Mouse (Mus musculus) megakaryocyte, adult 5-6 weeks (primary cell): ENCODE results near the gene Nop9. TPM values are rescaled to one million over a fixed set of nuclear protein-coding genes. Genes with fewer than 3 reads are reported as not detected.
A peak's percentile ranks its signal among the peaks of the same experiment; 100 is the strongest.

Experiments
- ATAC-seq: 2 replicates; pipeline ENCODE4 v1.8.0; 2016; ENCODE audit warnings: mild to moderate bottlenecking, inconsistent platforms; ENCODE audit not compliant: poor library complexity, severe bottlenecking
- total RNA-seq, 2 experiments: library from RNA; stranded (forward) in 1 of 2; stranded (reverse) in 1 of 2; fragments of 153-499, 151-499 nt in 1 of 2; fragments of 221-1000, 200-1000 nt in 1 of 2; gene quantifications; 2 replicates each; pipeline versions ENCODE4 v1.2.3 to v1.2.4; 2015 to 2017

Gene Nop9
- total RNA-seq, 2 experiments from 2014 or later = 10.4 to 11.7 TPM

DNA sequence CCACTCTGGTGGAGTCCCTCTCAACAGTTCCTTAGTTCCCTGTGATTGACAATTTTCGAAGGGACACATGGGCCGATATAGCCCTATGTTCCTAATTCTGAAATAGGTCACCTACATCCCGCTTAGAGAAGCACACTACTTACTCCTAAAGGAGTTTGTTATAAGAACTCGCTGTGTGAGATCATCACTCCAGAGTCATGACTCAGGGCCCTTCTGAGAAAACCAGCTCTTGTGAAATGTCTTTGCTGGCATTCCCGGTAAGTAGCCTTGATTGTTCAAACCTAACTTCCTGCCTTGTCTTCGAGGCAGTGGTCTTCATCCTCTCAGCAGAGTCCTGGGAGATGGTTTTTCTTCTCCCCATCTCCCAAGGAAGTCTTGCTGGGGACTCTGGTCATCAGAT, 23.1 kb downstream of the Nop9 start:
- ATAC-seq = no peak

DNA sequence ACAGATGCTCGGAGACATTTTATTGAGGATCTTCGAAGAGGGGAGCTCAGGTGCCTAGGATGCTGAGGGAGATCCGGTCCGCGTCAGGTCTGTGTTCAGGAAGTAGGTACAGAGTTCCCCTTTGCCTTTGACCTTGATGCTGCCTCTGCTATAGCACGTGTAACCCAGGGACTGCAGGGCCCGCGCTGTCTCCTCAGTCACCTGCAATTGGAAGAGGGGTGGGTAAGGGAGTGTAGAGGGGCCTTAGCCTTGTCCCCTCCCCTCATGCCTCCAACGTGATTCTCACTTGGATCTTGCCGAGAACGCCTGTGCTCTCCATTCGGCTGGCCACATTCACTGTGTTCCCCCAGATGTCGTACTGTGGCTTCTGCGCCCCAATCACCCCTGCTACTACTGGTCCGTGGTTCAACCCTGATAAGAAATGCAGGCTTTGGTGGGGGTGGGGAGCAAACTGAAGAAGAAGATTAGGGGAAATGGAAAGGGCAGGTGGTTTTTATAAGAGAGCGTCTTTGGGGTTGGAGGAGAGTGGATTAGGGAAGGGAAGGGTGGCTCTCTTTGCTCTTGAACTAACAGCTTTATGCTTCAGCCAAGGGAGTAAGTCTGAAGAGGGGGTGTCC, 23.7 kb downstream of the Nop9 start:
- ATAC-seq = no peak

DNA sequence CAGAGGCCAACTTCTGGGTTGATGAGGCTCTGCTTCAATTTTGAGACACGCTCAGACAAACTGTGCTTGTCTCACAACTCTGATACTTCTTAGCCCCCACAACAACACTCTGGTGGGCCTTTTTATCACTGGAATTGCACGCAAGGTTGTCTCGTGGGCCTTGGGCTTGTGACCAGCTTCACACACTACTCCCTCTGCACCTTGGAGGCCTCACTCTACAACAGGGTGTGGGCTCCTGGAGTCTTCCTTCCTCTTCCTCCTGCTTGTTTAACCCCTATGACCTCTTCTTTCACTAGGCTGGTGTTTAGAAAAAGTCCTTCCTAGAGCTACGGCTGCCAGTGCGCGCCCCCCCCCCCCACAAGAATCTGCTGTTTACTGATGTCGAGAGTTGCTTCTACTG, 31.2 kb downstream of the Nop9 start:
- no peak for ATAC-seq

DNA sequence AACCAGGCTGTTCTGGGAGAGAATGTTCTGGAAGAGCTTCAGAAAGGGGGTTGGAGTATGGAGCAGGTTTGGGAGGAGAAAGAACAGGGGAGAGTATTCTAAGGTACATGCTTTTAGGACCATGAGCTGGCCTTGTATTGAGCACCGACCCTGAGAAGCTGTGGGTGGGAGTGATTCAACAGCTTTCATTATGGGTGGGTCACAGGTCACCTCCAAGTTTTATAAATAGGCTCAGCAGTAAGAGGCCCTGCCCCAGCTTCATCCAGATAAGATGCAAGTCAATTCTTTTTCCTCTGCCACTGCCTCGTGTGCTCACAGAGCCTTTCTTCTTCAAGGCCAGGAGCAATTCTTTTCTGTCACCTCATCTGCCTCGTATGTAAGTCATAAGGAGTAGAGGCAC, 31.7 kb downstream of the Nop9 start:
- no peak for ATAC-seq

DNA sequence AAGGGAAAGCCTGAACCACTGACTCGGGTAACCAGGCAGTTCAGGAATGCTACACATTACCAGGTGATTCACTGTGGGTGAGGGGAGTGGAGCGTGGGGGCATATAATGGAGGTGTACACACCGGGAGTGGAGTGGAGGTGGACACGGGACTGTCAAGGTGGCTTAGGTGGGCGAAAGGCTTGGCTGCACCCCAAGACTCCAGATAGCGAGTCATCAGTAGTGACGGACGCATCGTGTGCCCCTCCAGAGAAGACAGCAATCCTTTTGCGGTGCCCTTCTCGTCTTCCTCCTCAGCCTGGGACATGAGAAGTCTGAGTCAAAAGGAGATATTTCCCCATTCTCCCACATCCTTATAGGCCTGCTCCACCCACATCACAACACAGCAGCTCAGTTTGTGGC, 32.3 kb downstream of the Nop9 start:
- peak; percentile 43; the same call in 1 of the 2 replicates for ATAC-seq

DNA sequence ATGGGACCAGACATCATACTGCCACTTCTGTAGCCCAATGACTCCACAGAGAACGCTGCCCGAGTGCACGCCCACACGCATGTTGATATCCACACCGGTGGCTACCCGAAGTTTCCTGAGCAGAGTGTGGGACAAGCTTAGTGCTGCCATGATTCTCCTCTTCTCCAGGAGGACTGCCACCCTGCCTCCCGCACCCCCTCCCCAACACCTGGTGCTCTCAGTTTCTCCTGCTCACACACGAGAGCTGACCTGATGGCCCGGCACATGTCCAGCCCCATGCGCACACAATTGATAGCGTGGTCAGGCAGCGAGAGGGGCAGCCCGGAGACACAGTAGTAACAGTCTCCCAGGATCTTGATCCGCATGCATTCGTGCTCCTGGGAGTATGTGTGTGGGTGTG, 33.2 kb downstream of the Nop9 start:
- ATAC-seq = no peak

DNA sequence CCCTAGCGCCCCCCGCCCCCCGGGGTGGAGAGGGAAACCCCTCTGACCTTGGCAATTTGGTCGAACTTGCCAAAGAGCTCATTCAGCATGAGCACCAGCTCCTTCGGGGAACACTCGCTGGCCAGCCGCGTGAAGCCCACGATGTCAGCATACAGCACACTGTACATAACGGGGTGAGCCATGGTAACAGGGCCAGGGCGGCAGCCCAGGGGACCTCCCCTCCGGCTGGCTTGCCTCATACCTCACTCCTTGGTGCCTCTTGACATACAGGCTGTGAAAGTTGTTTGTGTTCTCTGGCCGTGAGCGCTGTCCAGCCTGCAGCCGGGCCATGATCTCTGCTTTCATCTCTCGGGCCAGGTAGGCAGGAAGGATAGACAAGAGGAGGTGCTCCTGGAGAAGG, 34.2 kb downstream of the Nop9 start:
- no peak for ATAC-seq

DNA sequence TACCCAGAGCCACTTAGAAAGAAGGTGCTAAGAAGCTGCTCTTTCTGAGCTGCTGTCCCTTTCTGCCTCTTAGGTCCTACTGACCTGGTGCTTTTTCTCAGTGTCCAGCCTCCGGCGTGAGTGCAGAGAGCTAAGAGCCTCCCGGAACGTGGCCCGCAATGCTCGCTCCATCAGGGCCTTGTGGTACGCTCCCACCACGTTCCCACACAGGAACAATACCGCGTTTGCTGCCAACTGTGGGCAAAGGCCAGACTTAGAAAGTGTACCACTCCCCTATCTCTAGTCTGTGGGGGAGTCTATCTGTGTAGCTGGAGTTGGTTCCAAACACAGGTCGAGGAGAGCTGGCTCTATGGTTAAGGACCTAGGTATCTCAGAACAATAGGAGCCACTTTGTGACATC, 35.2 kb downstream of the Nop9 start:
- no peak for ATAC-seq

DNA sequence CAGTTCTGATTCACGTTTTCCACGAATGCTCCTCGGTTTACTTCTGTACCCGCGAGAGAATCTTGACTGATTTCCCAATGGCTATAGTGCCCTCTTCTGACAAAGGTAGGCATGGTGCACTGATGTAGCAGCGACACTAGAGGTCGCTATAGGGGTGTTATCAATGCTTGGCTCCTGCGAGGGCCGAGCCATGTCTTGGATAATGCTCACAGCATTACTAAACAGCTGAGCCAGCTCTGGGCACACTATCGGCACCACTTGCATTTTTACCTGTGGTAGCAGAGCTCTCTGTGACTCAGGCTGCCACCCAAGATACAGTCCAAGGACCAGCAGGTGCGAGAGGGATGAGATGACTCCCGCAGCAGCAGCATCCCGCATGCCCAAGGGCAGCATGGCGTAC, 35.8 kb downstream of the Nop9 start:
- peak; percentile 89 for ATAC-seq

DNA sequence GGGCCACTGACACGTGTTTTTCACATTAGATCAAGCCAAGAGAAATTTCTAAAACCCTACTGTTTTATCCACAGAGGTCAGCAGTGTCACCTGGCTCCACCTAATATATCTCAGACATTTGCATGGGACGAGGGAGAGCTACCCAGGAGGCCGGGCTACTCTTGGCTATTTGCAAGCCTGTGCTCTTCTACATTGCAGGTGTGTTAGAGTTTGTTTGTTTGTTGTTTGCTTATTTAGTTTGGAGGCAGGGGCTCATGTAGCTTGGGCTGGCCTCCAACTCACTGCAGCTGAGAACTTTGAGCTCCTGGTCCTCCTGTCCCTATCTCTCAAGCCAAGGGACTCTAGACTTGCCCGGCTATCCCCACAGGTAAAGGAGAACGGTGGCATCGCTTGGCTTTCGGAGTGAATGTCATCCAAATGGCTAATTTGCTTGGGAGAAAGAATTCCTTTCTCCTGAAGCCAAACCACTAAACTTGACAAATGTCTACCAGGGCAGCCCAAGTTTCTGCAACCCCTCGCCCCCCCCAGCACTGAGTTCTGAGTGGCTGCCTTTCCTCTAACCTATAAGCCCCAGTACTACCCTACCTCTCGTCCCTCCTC, 37.0 kb downstream of the Nop9 start:
- no peak for ATAC-seq

DNA sequence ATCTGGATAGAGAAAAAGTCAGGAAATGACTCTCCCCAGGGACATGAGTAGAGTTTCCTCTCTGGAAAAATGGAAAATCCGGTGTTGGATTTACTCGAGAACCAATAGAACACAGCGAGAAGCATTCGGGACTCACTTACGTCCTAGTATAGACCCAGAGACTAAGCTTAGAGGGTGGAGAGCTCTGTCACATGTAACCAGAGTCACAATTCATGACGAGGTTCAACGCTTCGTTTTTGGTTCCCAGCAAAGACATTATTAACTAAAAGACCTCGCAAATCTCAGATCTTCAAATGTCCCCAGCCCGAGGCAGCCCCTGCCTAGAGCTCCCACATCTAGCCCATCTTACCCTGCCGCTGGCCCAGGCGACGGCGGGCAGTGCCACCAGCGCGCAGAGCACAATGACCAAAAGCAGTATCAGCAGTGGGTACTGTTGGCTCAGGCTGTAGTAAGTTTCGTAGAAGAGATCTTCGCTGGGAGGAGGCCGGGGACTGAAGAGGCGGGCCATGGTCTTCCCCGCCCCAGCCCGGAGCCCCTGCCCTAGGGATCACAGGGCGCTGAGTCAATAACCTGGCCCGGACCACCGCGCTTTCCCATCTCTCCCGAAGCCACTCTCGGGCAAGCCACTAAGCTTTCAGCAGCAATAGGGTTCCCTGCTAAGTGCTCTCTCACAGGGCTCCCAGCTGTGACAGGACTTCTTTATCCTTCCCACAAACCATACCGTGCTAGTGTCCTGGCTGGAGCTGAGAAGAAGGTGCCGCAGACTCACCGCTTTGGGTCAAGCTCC, 37.9 kb downstream of the Nop9 start:
- no peak for ATAC-seq

DNA sequence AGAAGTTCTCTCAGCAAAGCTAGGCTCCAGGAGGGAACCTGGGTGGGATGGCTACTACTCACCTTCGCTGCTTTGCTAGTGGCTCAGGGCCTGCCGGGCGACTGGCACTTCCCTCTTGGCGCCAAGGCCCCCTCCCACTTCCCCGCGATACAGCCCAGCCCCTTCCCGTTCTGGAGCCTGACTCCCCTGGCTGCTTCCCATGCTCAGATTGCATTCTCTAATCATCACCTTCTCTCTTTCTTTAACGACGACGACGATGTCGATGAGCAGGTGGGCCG, 38.4 kb downstream of the Nop9 start, which contains the start of gene Adcy4:
TSS of gene Adcy4 (minus strand) at position 138 of the 278 bp plus-strand sequence.
- ATAC-seq = no peak

DNA sequence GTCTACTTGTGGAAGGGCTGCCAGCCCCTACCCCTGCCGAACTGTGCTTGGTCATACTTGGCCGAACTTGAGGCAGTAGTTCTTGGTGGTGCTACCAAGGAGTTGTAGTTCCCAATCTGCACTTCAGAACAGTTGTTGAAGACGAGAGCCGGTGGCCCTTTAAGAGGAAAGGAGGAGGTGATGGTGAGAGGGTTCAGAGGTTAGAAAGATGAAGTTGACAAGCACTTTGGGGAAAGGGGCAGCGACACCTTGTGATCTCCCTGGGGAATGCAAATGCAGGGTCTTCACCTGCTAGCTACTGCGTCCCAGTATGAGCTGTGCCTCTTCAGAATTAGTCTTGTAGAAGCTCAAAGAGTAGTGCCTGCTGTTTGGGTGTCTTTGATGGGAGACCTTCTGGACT, 39.7 kb downstream of the Nop9 start:
- no peak for ATAC-seq

DNA sequence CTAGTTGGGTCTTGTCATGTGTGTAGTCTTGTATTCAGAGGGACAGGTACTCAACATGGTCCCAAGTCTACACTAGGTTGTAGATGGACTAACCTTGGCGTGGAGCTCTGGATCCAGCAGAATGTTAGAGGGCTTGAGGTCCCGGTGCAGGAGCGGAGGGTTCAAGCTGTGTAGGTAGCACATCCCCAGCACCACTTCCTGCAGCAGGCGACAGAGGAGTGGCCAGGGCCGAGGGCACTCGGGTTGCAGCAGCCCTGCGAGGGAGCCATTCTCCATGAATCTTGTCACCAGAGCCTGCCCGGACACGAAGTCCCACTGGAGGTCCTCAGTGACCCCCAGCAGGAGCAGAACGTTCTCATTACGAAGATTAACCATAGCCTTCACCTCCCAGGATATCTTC, 42.2 kb downstream of the Nop9 start:
- 0 out of 2 replicates have a peak, but pooled peaks have one; percentile 3 for ATAC-seq

DNA sequence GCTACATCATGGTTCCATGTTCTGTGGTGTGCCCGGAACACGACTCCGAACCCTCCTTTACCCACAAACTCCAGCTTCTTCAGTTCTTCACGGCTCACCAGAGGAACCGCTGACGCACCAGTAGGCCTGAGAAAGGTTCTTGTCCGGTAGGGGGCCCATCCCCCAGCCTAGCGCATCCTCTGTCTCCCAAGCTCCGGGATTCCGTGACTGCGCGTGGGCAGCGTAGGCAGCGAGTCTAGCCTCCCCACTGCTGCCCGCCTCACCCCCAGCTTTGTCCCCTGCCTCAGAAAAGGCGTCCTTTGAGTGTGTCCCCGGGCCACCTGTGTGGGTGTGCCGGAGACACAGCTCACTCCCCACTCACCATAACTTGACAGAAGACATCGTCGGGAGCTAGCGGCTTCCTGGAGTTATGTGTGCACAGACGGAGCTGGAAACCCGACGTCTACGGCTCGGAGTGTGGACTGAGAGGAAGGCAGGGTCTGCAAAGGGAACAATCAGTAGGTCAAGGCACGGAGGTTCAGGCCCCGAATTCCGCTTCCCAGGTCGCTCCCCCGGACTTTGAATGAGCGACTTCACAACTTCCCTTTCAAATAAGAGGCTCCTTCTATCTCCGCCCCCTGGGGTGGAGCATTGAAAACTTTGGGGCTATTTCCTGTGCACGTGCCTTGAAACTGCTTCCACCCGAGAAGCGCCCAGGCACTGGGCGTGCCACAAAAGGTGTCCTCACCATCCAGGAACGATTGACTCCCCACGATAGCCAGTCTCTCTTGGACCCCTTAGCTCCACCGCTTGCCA, 43.0 kb downstream of the Nop9 start, which contains the start of gene Ripk3:
TSS of gene Ripk3 (minus strand) at position 610 of the 795 bp plus-strand sequence.
- peak; percentile 88 for ATAC-seq

DNA sequence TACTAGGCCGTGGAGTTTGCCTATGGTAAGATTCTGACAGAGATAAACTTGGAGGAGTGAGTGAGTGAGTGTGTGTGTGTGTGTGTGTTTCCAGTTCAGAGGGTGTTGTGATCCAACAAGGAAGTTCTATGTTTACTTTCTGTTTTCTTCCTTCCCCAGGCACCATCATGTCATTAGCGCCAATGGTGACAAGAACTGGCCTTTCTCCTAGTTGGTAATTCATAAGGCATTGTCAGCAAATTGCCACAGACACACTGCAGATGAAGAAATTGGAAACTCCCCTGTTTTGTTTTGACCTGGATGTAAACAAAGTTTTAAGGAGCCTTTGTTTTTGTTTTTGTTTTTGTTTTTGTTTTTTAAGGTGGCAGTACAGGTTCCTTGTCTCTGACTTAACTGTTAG, 48.0 kb downstream of the Nop9 start:
- ATAC-seq = no peak

DNA sequence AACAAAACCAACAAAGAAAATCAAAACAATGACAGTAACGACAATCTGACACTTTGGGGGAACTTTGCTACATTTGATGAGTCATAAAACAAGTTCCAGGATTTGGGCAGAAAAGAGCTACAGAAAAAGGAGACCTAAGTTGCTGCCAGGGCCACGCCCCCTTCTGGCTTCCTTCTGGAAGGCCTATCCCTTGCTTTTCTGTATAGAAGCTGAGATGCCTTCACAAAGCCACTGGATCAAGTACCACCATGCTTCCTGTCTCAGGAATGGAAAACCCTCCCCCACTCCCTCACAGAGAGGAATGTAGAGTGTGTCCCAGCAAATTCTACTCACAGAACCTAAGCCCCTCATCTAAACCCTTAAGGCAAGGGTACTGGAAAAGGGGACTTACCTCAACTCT, 48.5 kb downstream of the Nop9 start:
- no peak for ATAC-seq

DNA sequence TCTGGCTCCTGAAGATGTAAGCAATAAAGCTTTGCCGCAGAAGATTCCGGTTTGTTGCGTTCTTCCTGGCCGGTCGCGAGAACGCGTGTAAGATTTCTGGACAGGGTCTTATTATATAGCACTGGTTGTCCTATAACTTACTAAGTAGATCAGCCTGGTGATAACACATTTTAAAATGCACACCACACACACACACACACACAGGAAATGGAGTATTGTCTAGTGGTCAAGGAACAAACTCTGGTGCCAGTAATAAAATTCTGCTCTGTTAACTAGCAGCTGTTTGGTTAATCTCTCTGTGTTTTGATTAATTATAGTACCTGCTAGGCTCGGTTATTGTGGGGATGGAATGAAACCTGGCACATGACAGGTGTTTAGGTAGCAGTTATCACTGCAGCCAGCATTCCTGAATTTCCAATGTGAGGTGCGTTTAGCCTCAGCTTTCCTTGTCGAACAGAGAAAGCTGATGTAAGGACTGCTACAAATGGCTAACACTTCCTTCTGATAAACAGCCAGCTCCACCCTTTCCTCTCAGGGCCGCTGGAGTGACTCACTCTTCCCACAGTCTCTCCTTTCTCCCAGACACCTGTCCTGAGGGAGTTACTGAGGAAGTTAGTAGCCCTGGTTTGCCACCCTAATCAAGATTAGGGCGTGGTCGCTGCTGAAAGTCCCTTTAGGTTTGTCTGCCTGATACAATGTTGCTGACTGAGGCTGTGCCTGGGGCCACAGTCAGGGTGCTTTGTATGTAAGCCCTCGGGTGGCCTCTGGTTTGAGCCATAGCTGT, 50.1 kb downstream of the Nop9 start:
- ATAC-seq = no peak
